Mouse (Mus musculus) cerebellum, adult 2 months (tissue): ENCODE data around the gene Ptk6.

Source experiments
- CTCF ChIP-seq: fragments of 200-500 bp; IDR thresholded peaks from 2 replicates; pipeline ENCODE4 v1.5.1; 2011; ENCODE audit warnings: low read depth, mild to moderate bottlenecking, control low read depth, low read length, moderate library complexity, borderline replicate concordance; ENCODE audit not compliant: insufficient read depth
- POLR2A ChIP-seq: fragments of 200-500 bp; IDR thresholded peaks from 2 replicates; pipeline ENCODE4 v1.6.1; 2011; ENCODE audit warnings: low read length, control low read depth, borderline replicate concordance; ENCODE audit not compliant: insufficient read depth

DNA sequence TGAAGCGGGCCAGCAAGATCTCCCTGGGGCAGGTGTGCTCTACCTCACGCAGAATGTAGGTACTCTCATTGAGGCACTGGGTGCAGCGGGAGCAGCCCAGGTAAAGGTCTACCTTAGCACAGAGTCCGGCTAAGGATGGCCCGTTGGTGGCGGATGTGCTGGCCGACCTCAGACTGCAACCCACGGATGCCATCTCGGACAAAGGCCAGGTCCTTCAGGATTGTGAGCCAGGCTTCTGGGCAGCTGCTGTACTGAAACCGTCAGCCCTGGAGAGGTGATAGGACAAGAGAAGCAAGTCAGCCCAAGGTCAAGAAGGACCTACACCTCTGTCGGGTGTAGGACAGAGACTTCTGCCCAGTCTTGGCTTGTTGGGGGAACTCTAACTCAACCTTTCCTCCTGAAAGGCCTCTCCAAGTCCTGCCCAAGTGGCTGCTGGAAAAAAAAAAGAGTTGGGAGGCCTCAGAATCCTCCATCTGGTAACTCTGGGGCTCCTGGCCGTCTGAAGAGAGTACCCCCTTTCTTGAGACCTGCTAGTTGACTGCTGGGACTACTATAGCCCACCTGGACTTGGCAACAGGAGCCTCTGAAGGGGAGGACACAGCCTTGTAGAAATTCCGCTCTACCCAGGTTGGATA lies 38.3 kb upstream of the Ptk6 start:
- TF ChIP-seq POLR2A (no peak), CTCF (no peak)
